Mouse (Mus musculus): ENCODE results near the gene Peg10.
A peak's percentile ranks its signal among the peaks of the same experiment; 100 is the strongest.

Peg10 gene

DNA sequence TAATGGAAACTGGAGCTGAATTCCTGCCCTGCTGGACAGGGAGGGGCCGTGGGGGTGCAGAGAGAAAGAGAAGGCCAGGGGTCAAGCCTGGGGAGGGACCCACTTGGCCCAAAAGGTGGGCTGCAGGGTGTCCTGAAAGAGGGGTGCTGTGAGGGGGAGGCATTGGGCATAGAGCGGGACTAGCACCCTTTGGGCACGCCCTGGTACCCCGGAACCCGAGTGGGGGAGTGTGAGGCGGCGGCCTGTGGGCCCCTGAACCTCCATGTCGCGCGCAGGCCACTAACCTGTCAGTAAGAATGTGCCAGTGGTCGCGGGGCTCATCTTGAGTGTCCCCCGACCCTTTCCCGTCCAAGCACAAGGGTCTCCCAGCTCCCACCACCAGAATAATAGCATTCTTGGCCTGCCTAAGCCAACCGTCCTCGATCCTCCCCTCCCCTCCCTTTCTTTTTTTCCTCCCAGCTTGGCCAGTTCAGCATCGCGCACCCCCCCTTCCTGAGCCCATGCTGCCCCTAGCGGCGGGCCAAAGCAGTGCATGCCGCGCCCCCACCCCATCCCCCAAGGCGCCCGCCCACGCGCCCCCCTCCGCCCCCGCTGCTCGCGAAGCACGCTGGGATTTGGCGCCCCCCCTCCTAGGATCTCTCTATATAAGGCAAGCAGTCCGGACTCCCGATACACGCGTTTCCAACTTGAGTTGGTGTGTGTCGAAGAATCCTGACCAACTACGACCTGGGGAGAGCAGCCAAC, at the start of gene Peg10, which contains the start of gene Sgce:
Gene Peg10, plus strand, starts transcription at position 611 of the 744 bp plus-strand sequence.
Gene Sgce, minus strand, starts transcription at position 512 of the 744 bp plus-strand sequence.
- DNase-seq (ENCODE audit: low spot score) = no peak

DNA sequence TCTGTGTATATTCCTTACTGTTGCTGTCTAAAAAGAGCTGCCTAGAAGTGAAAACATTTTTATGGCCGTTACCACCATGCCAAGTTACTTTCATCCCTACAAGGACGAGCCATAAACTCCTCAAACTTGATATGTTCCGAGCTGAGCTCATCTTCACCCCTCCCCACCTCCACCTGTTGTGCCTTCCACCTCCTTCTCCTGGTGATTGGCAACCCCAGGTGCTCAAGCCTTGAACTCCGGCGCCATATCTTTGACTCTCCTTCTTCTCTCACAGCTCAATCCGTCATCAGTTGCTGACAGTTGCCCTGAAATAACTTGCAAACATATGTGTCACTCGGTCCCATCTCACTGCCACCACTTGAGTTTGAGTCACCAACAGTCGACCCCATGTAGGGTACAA, 45.5 kb upstream of the Peg10 start:
- no peak for DNase-seq (ENCODE audit: low spot score)

DNA sequence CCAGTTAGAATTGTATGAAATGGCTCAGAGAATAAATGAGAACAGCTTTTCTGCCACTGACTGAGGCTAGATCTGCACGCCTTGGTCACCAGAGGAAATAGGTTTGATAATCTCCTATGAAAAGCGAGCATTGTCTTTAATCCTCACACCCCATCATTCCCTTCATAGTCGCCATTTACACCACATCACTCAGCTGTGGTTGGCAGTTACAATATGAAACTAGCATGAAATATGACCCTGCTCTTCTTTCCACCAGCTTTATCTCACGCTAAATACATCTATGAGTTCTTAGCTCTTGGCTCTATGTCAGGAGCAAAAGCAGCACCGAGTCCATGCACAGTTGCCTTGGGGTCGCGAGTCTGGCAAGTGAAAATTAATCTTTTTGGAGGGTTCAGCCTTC, 43.2 kb upstream of the Peg10 start:
- no peak for DNase-seq (ENCODE audit: low spot score)

DNA sequence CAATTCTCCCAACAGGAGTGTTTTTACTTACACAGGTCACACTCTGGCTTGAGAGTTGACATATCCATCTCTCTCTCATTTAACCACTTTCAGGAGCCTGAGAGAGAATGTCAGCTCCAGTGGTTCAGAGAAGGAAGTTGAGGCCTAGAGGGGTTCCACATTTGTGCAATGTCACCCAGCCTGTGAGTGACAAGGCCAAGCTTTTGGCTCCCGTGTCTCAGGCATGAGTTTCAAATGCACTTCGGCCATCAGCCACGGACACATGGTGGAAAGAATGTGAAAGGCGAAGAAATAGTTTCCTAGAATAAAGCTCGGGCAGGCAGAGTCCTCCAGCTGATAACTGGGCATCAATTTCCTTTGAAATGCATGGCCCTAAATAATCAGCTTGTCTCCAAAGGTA, 40.7 kb upstream of the Peg10 start:
- no peak for DNase-seq (ENCODE audit: low spot score)

DNA sequence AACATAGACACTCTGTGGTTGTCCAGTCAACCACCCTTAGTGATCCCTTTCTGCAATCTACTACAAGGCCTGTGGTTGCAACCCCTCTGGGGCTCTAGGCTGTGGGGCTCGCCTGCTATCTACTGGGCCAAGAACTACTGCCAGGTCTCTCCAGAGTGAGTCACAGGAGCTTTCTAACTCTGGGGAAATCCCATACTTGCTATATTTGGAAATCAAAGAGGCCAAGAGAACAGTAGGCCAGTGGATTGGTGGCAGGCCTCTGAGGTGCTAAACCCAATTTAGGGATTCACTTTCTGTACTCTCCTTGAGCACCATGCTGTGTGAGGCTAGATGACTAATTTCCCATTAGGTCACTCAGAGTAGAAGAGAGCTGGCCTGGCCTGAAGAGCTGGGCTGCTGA, 38.1 kb upstream of the Peg10 start:
- DNase-seq (ENCODE audit: low spot score) = no peak

DNA sequence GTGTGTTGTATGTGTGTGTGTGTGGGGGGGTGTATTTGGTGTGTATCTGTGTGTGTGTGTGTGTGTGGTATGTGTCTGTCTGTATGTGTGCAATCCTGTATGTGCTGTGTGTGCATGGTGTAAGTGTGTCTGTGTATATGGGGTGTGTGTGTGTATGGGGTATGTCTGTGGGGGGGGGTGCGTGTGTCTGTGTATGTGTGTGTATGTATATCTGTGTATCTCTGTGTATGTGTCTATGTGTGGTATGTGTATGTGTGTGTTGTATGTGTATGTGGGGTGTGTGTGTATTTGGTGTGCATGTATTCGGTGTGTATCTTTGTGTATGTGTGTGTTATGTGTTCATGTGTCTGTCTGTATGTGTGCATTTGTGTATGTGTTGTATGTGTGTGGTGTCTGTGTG, 30.9 kb upstream of the Peg10 start:
- DNase-seq (ENCODE audit: low spot score) = no peak

DNA sequence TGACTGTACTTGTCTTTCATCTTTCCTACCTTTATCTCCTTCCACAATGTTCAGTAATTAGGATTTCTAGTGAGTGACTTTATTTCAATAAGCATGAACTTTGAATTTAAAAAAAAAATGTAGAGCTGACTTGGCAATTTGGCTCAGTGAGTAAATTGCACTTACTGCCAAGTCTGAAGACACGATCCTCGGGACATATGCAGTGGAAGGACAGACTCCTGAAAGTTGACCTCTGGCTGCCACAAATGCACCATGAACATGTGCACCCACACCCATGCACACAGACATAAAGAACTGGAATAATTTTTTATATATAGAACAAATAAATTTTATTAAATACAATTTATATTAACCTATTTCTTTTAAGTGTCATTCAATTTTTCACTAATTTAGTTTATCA, 29.8 kb upstream of the Peg10 start:
- DNase-seq (ENCODE audit: low spot score) = no peak

DNA sequence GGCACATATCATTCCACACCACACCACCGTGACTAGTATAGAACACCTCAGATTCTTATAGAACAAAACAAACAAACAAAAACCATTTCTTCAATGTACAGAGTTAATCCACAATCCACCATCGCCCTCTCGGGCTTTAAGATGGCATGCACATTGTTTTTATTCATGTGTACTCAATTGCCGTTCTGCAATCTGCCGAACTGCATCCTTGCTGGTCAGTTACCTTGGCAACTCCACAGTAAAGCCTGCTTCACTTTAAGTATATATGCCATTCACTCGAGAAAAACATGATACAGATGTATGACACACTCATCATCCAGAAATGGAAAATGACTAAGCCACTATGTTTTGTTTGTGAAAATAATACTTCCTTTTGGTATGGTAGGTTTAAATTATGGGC, 25.0 kb upstream of the Peg10 start:
- no peak for DNase-seq (ENCODE audit: low spot score)

DNA sequence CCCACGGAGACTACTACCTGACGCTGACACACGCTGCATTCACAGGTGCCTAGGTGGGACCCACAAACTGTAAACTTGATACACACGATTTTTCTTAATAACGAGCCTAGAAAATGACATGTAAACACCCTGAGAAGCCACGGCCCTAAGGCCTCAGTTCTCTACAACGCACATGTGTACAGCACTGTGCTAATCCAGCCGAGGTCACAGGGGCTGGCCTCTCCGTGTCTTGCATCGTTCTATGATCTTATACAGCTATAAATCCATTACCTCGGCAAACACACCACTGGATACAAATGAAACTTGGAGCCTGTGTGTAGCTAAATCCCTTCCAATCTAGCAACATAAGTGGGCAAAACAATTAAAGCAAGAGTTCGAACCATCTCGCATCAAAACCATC, 24.4 kb upstream of the Peg10 start:
- no peak for DNase-seq (ENCODE audit: low spot score)

DNA sequence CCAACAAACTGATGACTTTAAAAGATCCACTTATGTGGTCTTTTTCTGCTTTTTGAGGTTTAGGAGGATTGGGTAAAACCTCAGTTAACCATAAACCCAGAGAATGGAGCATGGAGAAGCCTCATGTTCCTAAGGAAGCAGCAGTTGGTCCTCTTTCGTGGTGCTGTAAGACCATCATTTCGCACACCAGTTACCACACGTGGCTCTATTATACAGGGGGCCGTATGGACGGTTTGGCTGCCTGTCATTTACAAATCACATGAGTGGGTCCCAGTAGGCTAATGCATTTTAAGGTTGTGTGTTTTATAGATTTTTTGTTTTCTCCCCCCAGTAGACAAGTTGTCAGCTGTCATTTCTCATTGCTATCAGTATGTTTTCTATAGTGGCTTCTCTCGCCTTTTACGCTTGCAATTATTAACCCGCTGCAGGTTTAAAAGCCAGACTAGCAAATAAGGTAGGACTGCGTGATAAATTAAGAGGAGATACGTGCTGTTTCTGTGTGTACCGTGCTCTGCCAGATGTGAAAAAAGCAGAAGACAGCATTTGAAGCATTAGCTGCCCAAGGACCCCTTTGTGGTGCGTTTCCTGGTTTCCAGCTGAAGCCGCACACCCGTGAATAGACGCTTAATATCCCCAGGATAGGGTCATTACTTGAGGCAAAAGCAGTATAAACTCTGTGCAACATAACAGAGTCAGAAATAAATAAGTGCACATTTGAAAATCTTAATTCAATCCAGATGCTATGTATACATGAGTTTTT, 22.9 kb upstream of the Peg10 start:
- no peak for DNase-seq (ENCODE audit: low spot score)

DNA sequence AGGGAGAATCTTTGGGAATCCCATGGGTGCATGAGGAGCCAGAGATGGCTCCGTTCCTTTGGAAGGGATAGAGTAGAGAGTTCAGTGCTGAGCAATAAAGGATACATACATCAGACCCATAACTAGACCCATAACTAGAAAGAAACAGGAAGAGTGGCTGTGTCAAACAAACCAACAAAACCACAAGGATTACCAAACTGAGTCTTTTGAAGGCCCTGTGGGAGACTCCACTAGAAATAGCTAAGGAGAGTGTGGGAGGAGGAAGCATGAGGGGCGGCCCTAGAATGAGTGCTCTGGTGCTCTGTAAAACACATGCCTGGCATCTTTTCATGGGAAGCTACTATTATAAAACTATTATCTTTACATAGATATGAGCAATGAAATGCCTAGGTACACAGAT, 18.8 kb upstream of the Peg10 start:
- DNase-seq (ENCODE audit: low spot score) = no peak

DNA sequence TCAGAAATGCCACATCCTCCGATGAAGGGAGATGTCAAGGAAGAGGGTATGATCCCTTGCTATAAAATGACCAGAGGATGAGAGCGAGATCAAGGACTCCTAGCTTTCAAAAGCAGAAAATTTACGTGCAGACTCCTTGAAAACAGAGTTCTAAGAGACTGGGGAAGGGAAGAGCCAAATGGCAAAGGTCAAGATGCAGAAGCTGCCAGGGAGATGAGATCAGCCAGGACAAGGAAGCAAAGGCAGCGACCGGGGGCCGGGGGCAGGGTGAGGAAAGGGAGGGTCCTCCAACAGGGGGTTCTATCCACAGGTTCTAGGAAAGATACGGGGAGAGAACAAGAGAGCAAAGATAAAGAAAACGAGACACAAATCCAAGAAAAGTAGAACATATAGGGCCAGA, 15.4 kb upstream of the Peg10 start:
- no peak for DNase-seq (ENCODE audit: low spot score)

DNA sequence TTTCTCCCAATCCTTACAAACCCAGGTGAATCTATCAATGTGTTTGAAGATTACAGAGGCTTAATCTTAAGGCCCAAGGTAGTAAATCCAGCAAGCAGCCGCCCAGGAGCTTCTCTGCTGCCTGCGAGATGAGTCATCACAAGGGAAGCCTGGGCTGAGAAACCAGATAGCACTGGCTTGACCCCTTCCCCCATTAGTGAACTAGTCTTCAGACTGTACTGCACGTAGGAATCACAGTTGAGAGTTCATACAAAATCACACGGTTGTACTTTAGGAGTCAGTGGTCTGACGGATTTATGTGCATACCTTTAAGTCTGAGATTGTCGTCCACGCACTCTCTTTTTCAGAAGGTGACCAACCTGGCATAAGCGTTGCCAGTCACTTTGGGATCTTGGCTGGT, 13.9 kb upstream of the Peg10 start:
- no peak for DNase-seq (ENCODE audit: low spot score)

DNA sequence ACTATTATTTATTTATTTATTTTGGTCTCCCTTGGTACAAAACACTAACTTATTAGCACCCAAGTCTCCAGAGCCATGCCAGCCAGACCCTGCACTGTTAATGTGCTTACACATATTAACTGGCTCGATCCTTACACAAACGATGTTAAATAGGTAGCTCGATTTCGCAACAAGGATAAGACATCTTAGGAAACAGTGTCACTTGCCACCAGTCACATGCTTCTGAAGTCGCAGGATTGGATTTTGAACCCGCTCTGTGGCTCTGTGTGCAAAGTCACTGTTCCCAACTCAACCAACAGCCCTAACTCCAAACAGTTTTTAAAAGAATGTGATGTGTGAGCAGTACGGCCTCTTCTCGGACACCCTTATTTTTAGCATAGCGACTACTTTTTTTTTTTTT, 10.7 kb upstream of the Peg10 start:
- no peak for DNase-seq (ENCODE audit: low spot score)

DNA sequence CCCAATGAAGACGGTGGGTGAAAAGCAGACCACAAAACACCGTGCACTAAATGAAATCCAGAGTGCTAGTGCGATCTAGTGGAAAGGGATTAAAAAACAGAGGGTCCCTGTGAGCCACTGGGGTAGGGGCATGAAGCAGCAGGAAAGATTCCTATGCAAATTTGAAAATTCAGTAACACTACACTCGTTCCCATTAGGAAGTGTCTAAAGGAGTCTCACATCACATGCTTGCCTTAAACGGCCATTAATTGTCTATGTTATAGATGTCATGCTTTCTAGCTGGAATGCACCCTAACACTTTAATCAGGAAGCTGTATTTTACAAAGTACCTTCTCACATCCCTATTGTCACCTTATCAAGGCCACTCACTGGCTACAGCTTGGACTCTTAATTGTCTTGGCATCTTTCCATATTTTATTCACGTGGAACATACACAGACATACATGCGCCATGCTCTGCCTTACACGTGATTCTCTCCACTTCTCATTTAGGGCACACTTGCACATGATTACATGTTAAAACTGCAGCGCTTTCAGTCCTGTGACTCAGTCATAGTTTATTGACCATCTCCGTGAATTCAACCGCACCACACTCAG, 9.0 kb upstream of the Peg10 start:
- DNase-seq (ENCODE audit: low spot score) = no peak

DNA sequence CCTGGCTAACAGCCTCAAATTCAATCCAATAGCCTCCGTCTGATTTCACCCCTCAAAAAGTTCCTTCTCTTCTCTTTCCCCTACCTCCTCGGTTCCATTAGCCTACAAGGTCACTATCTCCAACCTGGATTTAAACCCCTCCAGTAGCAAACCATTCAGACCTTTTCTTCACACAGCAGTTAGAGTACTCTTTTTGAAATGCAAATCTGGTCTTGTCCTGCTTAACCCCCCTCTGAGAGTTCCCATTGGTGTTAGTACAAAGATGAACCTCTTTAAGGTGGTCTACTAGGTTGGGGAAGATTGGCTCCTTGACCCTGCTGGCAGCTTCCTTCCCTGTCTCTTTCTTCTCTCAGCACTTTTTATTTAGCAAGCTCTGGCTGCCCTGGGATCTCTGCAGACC, 8.4 kb upstream of the Peg10 start:
- DNase-seq (ENCODE audit: low spot score) = no peak

DNA sequence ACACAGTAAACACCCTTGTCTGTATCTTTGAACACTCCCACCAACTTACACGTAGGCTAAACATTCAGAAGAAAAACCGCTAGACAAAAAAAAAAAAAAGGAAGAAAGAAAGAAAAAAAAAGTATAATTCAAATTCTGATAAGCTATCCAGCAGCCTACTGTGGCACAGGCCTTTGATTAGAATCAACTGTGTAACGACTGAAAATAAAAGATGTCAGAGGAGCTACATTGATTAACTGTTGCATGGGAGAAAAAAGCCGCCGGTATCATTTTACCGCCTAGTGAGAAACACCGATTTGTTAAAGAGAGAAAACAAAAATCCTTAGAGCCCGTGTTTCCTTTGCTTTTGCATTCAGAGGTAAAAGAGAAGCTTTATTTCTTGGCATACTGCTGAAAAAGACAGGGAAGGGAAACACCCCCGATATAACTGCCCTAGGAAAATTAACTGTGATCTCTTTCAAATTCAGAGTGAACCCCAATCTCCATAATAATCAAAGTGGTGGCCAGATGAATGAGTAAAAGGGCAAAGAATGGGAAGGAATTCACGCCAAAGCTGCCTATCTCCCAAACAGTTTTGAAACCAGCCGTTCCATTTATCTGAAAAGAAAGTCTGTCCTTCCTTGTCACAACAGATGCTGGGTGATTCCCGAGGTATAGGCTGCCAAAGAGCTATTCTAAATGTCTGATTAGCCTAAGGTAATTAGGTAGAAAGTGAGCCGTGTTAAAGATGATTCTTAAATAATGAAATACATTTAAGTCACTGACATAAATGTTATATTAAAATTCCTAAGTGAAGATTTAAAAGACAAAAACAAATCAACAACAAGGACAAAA, 7.4 kb upstream of the Peg10 start:
- no peak for DNase-seq (ENCODE audit: low spot score)

DNA sequence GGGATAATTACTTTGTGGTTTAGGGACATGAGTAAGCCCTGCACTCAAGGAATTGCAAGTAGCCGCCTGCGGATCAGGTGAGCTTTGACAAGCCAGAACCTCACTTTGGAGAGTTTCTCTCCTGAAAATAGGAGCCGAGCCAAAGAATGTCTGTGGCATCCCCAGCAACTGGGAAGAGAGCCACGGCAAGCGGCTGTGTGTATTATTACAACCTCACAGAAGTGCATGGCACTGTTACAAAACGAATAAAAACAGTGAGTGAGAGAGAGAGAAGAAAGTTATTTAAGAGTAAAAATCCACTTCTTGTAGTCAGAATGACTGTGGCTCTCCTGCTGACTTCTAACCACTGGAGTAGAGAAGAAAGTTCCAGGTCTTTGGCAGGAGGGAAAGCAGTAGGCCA, 6.6 kb upstream of the Peg10 start:
- no peak for DNase-seq (ENCODE audit: low spot score)

DNA sequence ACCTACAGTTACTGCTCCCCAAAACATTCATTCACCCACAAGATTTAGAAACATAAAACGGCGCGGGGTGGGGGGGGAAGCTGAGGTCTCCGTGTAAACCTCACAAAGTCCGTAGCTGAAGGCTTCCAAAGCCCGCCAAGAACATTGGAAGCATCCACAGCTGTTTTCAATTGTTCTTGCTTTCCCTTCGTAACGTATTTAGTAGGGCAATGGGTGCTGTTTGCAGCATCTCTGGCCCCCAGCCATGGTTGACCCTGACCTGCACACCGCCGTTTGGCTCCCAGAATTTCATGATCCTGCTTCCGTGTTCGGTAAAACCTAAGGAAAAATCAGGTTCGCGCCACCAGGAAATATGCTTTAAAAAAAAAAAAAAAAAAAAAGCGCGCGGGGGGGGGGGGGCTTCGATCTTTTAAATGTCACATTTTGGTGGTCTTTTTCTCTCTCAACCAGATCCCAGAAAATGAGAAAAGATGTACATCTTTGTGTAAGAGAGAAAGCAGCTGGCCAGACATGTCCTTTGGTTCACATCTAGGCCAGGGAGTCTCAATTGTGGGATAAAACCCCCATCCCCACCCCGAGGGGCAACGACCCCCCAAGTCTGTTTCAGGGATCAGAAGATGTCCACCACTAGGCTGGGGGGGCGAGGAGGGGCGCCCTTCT, 940 bp upstream of the Peg10 start:
- no peak for DNase-seq (ENCODE audit: low spot score)

DNA sequence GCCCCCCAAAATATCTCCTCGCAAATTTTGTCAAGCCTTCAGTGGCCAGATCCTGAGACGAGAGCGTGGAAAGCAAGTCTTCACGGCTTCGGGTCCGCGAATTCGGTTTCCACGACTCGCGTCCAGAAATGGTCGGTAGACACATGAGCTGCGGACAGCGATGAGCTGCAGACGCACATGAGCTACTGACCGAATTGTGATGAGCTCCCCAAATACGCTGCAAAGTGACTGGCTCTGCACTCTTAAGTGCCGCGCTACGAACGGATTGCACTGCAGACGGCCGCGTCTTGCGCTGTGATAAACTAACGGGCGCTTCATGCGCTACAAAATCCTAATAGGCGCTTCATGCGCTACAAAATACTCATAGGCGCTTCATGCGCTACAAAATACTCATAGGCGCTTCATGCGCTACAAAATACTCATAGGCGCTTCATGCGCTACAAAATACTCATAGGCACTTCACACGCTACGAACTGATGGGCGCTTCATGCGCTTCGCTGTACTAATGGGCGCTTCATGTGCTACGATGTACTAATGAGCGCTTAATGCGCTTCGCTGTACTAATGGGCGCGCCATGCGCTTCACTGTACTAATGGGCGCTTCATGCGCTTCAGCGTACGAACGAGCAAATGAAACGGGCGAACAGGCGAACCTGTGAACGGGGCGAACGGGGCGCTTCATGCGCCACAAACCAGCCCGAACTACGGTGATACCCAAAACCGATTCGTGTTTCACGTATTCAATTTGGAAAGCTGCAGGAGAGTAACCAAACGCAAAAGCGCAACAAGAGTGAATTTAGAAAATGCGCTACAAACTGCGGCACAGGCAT, 785 bp downstream of the Peg10 start:
- peak; percentile 49 for DNase-seq (ENCODE audit: low spot score)

DNA sequence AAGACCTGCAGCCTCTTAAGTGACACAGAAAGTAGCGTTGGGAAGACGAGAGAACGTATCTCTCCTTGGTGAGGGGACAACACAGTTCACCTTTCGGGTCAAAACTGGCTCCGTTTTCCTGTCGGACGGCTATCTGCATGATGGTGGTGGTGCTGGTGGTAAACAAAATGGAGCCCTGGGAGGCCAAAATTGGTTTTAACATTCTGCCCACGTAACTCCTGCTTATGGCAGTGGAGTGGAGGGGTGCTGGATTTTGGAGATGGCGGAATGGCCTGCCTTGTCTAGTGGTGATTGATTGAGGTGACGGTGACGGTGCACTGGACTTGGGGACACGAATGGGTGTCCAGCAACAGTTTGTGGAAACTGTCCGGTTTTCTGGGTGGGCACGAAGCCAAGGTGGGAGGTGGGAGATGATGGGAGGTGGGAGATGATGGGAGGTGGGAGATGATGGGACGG, 1.4 kb downstream of the Peg10 start:
- peak; percentile 12 for DNase-seq (ENCODE audit: low spot score)

Measured in c-Kit-positive CD71-positive TER-119-positive erythroid progenitor cells, embryonic 14.5 days (primary cell).